In the genomic region with DNA sequence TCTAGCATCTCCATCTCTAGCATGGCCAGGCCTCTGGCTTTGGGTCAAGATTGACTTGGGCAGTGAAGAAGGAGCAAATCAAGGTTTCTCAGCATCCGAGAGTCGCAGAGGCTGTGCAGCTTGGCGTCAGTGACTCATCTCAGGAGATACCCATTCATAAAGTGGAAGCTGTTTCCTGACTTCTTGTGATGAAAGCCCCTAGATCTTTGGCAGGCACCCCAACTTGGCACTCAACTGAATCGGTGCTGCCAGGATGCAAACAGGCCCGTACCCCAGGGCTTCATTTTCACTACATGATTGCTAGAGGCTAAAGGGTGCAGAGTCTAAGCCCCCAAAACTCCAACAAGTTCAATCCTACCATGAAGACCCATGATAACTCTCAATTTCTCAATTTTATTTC, we compare ENCODE assay signal across 13 mouse cellular contexts.
DNase-seq lines count a peak whose midpoint lies in the region.
"Had no signal": no experiment of that assay in that cellular context is flagged by ENCODE, and none has a peak within 500 bp of the region (broad histone marks: within the 10 kb centered on the region; RNA-seq: fewer than 3 reads in every experiment).

No protein-coding gene starts in this region.

- intact Hi-C loops in left cerebral cortex, postnatal 4 days (cut with DNase I): no loop called here

- peak; percentile 77 to 84 for DNase-seq in cerebellum, postnatal 10 days
- no peak for DNase-seq in cerebellum, adult 8-10 months
- DNase-seq in left cerebral cortex, postnatal 4 days: peak; percentile 62
- DNase-seq in left cerebral cortex, adult 18-20 months (ENCODE audit: low spot score in 2 of 2): no peak
- peak; percentile 46 for DNase-seq in adrenal gland, postnatal 14 days
- peak; percentile 39 for DNase-seq in kidney, postnatal 10 days
- DNase-seq in spleen, postnatal 4 days (ENCODE audit: low spot score in 2 of 2): no peak
- DNase-seq in thymus, postnatal 36 days: no peak
- DNase-seq: cerebellum, adult 11 months; embryo, embryonic 11 days; heart, postnatal 36 days; liver, postnatal 0 days; right cerebral cortex, postnatal 25 days had no signal

Comparison
In these comparisons a context has a peak if more than half of its experiments do, and no peak if none do; other contexts are left out.
1. DNase-seq: peak in cerebellum, postnatal 10 days (2 of 2), left cerebral cortex, postnatal 4 days (single experiment), adrenal gland, postnatal 14 days (single experiment) and kidney, postnatal 10 days (single experiment); none in cerebellum, adult 8-10 months (single experiment), left cerebral cortex, adult 18-20 months (0 of 2), spleen, postnatal 4 days (0 of 2) and thymus, postnatal 36 days (0 of 2).